Mouse (Mus musculus): ENCODE data around the gene Ttc28. TPM values are rescaled to one million over a fixed set of nuclear protein-coding genes. Genes with fewer than 3 reads are reported as not detected.

The Ttc28 gene
- total and polyA plus RNA-seq, 3 experiments: 17.0 to 21.1 (median 17.2) TPM

DNA sequence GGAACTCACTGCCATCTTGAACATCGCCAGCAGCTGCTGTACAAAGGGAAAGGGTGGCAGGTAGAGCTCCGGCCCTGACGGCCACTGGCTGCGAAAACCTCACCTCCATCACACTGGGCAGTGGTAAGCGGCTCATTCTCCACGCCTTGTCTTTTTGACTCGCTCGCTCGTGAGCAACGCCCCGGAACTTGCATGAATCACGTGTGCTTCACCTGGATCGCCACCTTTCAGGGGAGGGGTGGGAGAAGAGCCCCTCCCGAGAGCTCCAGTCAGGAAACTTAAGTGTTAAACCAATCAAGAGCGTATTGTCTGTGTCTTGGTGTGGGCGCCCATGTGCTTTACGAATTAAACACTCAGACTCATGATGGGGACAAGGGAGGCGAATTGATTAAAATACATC lies 252.0 kb downstream of the Ttc28 start:
- no peak for DNase-seq

DNA sequence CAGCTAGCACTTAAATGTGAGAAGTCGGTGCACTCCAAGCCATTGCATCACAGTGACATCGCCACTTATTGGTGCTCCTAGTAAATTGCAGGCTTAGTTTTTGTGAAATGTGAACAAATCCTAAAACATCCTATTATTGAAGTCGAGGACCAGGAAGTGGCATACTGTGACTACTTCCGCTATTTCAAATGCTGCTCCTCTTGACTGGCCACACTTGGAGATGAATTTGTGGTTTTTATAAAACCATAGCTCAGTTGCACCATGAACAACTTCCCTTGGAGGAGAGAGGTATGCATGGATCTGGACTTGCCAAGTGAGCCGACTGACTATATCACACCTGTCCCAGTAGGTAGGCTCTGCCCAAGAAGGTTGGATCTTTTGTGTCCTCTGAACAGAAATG lies 253.5 kb downstream of the Ttc28 start:
- no peak for DNase-seq

DNA sequence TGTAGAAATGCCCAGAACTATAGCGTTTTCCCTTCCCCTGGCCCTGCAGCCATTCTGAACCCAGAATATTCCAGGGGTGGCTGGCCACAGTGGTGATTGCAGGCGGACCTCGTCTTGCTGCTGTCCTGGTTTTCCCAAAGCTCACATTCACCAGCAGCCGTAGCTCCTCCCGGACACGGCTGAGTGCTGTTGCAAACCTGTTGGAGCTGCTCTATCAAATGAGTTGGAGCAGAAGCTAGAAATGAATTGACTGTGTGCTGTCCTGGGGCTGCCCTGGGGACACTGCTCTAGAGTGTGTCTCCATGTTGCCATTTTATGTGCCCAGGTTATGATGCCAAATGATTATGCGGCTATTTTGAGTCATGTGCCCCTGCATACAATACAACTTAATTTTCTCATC lies 254.2 kb downstream of the Ttc28 start:
- DNase-seq: no peak

DNA sequence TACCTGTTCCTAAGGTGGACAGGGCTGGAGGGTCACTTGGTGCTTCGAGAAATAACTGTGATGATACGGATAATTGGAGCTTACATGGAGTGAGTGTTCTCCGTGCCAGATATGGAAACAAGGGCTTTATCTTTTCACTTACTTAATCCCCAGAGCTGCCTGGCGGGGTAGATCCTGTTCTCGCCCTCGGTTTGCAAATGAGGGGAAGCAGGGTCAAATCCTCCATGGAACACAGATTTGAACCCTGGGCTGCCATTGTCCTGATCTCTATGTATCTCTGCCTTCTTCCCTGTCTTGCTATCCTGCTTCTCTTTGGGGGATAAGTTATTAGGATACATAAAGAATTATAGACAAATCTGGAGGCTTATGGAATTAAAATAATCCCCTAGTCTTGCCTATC lies 257.7 kb downstream of the Ttc28 start:
- no peak for DNase-seq

DNA sequence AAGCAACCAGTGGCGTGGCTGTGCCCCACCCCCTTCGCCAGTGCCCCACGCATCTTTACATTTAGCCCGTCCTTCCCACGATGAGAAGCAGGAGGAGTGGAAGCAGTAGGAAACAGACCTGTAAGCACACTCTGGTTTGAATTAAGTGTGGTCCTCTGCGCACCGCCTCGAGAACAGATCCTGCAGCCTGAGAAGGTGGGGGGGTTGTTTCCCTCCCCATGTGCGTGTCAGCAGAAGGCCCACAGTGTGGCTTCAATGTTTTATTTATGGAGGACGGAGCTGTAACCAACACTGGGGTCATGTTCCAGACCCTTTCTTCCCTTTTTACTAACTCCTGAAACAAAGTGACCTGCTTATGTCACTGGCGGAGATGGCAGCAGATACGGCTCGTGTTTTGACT lies 258.1 kb downstream of the Ttc28 start:
- DNase-seq: no peak

DNA sequence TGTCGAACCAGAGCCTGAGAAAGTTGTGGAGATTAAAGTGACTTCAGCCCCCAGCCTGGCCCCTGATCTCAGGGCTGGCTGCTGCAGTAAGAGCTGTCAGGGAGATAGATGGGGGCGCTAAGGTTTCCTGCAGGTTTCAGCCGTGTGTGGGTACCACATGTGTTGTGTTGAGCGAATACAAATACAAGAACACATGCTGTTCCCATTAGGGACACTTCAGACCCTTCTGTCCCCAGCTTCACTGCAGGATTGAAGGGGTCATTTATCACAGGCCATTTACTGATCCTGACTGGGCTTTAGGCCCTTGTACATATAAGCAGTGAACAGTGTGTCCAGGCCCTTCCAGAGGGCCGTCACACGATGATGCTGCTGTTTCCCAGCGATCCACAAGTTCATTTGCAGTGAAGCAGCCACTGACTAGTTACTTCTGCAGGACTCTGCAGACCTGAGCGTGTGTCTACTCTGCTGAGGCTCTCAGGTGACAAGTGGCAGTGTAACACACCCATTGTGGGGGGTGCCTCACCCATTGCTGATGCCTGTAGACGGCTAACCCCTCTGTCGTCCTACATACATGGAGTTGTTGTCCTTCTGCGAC lies 258.7 kb downstream of the Ttc28 start:
- DNase-seq: no peak

DNA sequence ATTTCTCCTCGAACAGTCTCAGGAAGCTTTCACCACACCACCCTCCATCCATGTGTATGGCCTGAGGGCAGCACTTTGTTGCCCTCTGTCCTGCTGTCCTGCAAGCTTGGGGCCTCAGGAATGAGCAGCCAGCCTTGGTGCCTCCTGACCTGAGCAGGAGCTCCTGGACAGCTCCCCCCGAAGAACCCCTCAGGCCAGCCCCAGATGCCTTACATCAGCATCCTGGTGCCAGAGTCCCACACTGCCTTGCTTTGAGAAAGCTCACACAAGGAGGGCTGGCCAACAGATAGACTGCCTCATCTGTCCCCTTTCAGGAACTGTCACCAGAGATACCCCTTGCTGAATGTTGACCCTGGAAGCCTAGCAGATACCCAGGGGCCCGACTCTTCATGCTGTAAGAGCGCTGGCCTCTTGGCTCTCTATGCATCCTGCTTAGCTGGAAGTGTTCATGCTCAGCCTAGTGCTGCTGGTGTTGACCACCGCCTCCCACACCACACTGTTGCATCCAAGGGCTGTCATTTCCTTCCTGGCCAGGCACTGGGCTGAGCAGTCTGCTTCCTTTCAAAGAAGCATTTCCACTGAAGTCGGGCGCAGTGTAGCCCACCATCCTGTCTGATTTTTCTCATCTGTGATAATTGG lies 259.4 kb downstream of the Ttc28 start:
- no peak for DNase-seq

DNA sequence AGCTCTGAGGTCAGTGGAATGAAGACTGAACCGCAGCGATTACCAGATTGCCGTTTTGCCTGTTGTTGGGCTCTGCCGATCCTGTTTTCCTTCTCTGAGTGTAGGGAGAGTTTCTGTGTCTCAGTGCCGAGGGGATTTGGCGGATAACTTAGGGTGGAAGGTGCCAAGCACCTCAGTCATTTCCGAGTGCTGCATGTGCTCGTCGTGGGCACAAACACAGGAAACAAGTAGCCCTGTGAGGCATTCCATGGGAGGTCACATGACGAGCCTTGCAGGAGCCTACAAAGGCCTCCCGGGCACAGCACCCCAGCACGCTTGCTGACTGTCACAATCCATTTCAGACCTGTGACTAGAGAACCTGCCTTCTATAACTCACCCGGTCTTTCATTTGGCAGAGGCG lies 260.0 kb downstream of the Ttc28 start:
- DNase-seq: no peak

DNA sequence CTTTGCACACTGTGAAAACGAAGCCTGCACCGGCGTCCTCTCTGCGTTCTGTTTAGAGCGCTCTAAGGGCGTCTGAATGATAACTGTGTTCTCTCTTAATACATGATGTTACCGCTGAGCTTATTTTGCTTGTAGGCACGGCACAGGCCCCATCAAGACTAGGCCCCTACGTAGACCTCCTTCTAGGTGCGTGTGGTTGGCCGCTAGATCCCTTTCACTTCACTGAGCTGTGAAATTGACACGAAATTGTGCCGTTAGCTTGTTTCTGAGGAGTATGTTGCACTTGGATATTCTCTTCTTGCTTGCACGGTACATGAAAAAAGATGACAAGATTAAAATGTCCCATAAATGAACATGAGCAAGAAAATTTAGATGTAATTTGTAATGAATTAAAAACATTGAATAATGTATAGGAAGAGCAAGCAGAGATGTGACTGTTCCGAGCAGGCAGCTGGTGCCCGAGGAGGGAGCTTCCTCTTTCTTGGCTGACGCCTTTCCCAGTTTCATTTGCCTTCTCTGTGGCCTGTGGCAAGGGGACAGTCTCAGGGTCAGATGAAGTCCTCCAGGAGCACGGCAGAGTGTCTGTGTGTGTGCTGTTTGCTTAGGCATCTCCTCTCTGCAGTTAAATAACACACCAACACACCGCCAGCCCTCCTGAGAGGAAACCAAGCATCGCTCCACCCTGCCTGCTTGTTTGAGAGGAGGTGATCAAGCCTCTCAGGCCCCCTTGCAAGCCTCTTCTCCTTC lies 261.7 kb downstream of the Ttc28 start:
- DNase-seq: no peak

DNA sequence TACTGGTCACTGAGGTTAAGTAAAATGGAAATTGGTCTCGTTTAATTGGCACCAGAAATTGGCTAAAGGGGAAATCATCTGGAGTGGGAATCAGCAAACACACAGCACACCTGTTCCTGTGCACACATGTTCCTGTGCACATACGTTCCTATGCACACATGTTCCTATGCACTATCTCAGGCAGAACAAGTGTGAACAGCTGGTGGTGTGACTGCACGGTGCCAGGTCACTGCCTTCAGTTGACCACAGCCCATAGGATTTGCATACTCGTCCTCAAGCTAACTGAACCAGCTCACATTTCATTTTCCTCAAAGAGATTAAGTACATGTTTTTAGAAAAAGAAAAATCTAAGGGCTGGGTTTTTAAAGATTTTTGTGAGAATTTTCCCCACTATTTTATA lies 263.2 kb downstream of the Ttc28 start:
- DNase-seq: no peak

DNA sequence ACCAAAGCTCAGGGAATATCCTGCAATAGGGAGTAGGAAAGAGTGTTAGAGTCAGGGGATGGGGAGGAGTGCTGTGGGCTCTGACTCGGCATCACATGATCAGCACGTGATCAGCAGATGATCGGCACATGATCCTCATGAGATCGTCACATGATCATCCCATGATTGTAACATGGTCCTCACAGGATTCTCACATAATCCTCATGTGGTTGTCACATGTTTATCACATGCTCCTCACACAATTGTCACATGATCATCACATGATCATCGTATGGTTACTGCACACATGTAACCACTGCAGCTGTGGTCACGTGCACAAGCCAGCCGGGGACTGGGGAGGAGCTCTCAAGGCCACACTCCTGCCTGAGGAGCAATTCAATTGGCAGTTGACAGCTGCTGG lies 264.8 kb downstream of the Ttc28 start:
- DNase-seq: no peak

DNA sequence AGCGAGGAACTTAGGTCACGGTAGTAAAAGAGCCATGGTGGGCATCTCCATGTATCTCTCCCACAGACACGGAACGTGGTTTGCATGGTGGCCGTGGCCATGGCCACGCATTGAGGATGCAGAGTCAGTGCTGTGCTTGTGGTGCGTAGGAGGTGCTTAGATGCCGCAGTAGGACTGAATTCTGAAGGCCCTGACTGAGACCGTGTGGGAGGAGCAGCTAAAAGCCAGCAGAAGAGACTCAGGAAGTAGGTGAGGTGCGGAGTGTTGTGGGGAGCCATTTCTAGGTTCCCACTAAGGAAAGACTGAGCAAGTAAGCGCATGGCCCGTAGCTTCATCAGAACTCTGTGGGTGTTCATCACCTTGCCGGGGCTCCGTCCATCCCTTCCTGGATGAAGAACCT lies 271.0 kb downstream of the Ttc28 start:
- DNase-seq: no peak

DNA sequence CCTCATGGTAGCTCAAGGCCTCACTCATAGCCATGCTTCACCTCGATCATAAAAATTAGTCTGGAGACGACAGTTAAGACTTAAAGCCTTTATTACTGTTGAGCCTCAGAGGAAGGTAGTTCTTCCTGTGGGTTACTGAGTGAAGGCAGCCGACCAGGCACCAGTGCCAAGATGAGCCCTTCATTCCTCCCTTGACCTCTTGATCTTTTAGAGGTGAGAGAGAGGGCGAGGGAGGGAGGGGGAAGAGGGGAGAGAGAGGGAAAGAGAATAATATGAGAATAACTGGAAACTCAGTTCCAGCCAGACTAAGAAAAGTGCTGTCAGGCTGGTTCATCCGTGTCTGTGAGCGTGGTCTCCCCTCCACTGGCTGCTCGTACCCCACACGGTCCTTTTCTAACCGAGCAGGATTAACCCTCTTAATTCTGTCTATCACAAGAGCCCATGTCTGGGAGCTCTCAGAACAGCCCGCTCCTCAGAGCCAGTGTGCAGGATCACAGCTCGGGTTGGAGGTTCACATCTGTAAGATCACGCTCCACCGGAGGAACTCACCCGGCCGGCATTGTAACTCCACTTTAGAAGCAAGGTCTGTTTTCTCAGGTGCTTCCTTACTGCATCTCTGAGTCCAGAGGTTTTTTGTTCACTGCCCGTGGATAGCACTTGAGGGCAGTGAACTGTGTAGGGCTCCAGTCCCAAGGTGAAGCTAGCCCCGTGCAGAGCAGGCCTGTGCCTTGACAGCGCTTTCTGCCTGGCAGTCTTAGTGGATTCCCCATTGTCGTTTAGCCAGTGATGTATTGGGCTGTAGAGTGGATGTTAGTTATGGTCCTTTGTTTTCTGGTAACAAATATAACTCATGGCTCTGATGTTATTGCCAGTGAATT lies 272.5 kb downstream of the Ttc28 start:
- DNase-seq: no peak

DNA sequence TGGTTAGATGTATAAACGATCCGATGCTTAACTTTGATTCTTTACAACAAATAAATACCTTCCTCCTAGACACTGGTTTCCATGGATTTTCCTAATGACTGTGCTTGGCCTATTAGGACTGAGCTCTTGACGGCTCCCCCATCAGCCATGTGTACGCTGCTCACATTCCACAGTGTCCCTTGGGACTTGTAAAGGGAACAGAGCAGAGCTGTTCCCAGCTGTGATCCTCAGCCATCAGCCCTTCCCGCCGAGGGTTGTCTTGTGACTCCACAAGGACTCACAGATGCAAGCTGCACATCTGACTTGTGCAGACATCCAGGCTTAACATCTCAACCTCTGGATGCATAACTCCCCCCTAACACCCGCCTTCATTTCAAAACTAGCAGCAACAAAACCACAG lies 275.0 kb downstream of the Ttc28 start:
- no peak for DNase-seq

DNA sequence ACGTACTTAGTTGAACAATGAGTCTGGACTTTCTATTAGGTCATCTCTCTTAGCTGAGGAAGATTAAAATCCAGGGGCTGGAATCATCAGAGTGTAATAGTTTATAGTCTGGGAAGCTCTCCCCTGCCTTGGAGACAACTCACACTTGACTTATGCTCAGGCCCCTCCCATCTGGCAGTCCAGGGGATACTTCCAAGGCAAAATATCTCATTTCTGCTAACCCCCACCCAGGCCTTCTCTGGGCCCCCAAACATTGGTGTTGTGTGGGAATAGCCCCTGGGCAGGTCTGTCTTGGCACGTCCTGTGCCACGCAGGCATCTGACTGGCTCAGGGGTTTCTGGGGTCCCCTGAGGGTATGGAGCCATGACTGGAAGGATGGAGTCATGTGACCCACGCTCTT lies 275.7 kb downstream of the Ttc28 start:
- no peak for DNase-seq

DNA sequence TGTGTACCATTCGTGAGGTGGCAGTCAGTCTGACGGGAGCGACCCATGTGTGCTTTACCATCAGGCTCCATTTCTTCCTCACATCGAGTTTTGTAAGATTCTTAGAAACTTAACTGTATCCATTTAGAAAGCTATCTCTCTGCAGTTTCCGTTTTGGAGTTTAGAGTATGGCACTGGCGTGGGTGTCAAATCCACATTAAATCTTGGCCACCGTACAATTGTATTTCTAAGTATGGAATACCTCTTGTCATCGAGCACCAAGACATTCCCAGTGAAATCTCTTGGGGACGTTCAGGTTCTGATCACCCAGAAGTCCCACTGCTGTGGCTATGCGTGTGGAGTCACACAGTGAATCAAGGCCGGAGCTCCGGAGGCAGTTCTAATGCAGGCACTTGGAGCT lies 276.3 kb downstream of the Ttc28 start:
- no peak for DNase-seq

DNA sequence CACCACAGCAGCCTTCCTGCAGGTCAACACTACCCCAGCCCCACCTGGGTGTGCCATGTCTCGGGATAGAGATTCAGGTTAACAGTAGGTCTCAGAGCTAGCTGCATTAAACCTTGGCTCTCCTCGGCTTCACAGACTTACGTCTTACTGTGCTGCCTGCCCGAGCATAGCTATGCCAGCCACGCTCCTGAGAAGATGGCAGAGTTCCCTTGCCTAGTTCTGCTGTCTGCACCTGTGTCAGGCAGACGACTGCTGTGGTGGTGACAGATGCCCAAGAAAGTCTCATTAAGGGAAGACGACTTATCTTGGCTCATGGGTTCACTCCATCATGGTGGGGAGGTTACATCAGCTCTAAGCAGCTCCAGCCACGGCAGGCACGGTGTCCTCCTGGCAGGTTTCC lies 278.7 kb downstream of the Ttc28 start:
- DNase-seq: no peak

DNA sequence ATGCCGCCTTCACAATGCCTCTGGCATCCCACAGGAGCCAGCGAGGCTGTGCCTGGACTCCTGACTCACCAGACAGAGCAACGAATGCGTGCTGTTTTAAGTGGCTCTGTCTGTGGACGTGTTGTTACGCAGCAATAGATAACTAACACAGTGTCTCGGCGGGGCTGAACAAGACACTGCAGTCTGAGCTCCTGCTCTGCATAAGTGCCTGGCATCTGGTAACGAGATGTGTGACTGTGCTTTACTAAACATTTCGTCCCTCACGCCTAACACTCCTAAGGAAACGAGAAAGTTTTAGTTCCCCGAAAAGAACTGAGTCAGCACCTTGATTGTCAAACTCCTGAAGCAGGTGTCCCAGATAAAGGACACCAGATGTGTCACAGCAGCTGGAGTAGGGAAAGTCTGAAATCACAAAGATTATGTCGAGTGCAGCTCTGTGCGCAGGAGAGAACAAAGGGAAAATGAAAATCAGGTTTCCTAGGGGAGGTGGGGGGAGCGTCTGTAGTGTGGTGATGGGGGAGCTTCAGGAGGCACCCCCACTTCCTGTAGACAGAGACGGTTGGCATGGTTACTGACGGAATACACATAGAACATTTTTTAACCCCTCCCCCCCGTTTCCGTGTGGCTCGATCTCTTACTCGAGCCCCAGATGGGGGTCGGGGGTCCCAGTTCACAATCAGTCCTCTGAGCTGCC lies 280.2 kb downstream of the Ttc28 start:
- DNase-seq: no peak

DNA sequence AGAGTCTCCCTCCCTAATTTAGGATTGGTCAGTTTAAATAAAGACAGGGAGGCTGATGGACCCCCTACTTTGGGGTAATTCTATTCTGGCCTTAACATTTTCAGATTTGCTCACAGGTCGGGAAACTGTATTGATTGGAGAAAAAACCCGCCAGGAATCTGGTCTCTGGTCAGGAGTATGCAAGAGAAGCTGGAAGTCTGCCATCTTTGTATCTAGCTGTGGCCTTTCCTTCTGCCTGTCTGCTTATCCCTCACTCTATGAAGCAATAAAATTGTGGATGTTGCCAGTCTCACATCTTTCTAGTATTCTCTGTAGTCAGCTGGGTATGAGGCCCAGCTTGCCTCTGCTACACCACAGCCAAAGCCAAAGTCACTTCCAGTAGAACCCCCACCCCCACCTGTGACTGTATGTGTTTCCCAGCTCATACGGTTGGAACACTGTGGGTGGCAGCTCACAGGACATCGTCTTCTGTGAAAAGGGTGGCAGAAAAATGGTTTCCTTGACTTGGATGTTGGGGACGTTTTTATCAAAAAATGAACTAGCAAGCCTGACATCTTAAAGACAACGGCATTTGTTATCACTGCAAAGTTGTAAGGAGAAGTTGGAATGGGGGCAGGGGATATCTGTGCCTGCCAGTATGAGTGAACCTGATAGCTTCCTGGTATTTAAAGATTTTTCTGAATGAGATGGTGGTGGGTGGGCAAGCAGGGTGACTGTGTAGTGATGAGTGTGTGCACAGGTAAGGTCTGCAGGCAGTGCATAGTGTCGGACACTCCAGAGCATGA lies 281.7 kb downstream of the Ttc28 start:
- DNase-seq: no peak

DNA sequence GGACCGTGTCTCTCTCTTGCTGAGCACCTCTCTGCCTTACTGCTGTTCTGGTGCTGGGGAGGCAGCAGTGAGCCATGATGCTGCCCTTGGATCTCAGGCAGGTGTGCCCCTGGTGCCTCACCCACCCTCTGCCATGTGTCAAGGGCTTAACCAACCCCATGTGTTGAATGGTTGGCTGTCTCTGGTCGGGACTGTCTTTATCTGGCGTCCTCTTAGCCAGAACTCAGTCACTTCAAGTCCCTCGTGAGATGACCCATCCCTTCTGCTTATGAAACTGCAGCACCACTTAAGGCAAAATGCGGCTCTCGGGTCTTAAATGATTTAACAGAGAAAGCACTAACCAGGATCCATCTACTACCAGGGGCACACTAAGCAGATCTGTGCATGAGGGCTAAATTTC lies 283.3 kb downstream of the Ttc28 start:
- no peak for DNase-seq

DNA sequence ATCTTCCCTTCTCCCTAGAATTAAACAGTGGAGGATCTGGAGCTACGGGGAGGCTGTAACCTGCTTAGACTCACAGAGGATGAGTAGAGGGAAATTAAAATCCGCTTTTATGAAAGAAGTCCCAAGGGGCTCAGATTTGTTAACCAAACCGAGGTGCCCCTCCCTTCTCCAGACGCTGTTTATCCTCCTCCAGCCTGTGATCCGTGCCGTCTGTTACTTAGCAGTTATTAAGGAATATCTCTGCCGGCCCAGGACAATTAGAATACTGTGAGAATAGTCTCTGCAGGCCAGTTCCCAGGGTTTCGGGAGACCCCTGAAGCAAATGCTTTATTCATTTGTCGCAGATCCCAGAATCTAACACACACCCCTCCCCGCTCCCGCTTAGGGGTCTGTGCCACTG lies 283.8 kb downstream of the Ttc28 start:
- DNase-seq: no peak
